Mouse (Mus musculus) cerebellum, adult 2 months (tissue): ENCODE measurements around the gene Gm10135.
"Not testable (repeated sequence)": the region's sequence is repeated elsewhere in the genome, so short reads cannot be mapped to it uniquely, and the experiment has no call there.

ENCODE experiments used
- CTCF ChIP-seq: fragments of 200-500 bp; IDR thresholded peaks from 2 replicates; pipeline ENCODE4 v1.5.1; 2011; ENCODE audit warnings: low read depth, mild to moderate bottlenecking, control low read depth, low read length, moderate library complexity, borderline replicate concordance; ENCODE audit not compliant: insufficient read depth
- POLR2A ChIP-seq: fragments of 200-500 bp; IDR thresholded peaks from 2 replicates; pipeline ENCODE4 v1.6.1; 2011; ENCODE audit warnings: low read length, control low read depth, borderline replicate concordance; ENCODE audit not compliant: insufficient read depth

DNA sequence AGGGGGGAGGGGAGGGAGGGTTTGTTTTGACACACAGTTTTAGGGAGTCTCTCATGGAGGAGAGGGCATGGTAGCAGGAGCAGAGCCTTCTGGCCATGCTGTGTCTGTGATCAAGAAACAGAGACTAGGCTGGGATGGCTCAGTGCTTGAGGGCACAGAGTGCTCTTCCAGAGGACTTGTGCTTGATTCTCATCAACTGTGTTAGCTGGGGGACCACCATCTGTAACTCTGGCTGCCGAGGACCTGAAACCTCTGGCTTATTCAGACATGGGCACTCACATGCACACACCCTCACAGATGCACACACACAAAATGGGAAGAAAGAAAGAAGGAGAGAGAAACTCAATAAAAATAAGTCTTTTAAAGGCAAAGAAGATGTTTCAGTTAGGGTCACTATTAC, 24.0 kb upstream of the Gm10135 start:
- TF ChIP-seq POLR2A, CTCF: not testable (repeated sequence)
